Mouse (Mus musculus): ENCODE data around the gene Lmo7.

The Lmo7 gene

DNA sequence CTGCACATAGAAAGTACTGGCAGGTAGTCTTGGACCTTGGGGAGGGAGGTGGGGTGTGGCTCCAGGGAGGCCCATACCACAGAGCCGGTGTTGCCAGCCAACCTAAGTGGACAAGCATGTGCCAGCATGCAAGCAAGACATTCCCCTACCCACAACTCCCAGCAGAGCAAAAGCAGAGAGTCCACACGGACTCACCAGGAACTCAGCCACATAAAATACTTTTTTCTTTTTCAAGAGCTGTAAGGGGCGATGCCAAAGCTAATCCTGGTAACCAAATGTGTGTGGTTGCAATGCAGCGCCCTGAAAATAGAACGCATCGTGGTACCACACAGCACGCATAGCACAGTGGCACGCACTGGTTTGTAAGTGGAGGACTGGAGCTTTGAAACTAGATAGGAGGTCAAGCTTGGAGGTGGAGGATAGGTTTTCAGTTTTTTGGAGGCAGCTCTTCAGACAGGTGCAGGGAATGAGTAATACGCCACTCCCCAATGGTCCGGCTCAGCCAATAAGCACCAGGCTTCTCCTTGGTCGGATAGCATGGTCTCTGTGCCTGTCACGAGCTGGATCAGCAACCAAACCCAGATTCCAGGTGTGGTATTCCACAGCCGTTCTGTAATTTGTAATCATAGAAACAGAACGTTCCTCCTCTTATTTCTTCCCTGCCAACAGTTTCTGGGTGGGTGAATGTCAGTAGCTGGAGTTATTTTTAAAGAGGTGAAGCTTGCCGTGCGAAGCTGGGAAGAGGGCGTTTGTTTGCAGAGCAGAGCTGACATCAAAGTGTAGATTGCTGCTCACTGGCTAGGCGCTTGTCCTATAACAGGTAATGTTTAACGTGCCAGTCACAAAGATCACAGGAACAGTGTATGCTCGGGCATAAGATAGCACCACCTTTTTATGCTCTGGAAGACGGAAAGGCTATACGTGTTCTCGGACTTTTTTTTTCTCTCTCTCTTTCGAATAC, 110.3 kb downstream of the Lmo7 start:
- no peak for DNase-seq

DNA sequence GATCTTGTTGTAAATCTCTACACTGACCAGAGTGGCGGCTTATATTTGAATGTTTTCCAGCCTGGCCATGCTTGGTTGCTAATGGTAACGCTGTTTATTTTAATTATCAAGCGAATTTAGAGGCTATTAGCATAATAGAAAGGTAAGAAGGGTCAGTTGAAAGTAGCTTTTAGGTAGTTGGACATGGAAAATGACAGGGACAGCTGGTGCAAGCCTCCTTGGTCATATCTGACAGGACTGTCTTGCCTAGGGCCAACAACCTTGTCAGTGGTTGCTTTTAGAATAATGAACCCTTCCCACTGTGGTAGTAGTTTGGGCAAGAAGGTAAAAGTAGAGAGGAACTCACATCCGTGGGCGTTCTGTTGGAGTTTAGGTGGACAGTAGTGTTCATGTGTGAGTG, 111.5 kb downstream of the Lmo7 start:
- DNase-seq = no peak

DNA sequence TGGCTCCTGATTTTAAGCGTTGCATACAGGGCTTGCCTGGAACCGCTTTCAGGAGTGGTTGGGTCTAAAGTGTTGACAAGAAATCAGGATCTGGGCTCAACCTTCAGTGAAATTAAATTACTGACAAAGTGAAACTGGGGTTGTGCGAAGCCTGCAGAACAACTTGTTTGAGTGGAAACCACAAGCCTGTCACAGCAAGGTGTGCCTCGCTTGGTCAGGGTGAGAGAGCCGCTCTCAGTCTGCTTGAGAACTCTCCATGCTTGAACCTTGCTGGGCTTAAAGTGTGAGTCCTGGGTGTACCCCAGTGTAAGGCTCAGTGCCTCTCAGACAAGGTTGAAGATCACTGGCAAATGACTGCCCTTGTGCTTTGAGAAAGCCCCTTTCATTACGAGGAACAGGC, 112.8 kb downstream of the Lmo7 start:
- DNase-seq = no peak

DNA sequence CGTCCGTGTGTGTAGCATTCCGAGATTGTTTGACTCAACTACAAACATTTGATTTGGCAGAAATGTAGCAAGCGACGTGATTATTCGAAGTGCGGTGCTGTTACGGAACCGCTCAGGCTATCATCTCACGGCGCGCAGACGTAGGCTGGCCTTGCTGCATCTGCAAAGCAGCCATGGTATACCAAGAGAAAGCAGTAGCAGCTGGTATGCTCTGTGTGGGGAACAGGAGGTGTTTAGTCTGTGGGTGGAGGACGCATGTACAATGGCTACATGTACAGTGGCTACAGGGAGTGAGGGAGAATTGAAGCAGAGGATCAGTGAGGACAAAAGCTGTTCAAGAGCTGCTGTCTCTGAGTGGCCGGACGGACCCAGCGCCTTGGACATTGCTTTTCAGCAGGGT, 113.7 kb downstream of the Lmo7 start:
- no peak for DNase-seq

DNA sequence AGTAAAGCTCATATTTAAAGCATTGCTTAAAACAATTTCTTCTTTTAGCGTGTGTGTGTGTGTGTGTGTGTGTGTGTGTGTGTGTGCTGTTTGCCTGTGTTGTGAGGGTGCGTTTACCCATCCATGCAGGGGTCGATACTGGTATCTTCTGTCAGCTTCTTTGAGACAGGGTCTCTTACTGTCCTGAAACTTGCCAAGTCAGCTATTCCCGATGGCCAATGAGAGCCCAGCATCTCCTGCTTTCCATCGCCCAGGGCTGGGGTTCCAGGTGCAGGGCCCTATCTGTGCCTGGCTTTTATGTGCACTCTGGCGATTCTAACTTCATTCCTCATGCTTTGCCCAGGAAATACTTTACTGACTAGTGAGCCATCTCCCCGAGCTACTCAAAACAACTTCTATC, 114.7 kb downstream of the Lmo7 start:
- DNase-seq = no peak

DNA sequence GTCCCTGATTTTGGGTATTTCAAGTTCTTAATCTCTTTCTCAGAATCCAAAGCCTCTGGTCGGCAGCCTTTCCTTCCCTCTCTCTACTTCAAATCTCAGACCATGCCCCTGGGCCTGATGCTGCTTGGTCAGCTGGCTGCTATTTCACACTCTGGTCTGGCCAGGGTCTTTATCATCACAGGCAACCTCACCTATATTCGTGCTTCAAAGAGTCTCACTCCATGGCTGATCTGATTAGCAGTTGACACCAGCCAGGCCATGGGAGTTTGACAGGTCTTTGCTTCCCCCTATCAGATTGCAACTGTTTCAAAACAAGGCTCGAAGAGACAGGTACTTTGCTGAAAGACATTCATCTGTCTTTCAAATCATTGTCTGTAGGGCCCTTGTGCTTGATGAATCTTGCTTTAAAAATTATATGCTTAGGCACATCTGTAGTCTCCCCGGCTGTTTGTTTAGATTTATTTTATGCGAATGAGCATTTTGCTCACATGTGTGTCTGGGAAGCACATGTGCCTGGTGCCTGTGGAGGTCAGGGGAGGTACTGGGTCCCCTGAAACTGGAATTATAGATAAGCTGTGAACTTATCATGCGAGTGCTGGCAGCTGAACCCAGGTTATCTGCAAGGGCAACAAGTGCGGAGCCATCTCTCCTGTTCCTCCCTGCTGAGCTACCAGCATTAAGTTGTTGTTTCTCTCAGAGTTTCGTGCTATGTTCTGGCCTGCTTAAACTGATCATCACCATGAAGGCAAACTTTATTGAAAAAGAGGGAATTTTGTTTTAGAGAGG, 116.5 kb downstream of the Lmo7 start:
- DNase-seq = no peak

DNA sequence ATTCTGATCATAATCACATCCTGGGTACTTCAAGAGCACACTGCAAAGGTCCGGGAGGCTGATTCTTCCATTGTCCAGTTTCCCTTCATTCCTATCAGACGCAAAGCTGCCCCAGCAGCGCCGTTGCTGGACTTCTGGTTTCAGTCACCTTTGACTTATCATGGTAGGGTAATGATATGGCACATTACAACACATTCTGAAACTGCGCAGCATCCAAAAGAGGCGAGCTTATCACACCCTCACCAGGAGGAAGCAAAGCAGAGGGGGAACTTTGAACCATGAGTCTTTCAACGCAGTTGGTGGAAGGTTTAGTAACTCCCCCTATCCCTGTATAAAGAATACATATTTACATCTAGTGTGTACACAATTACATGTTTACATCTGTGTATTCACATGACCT, 117.8 kb downstream of the Lmo7 start:
- DNase-seq = no peak

DNA sequence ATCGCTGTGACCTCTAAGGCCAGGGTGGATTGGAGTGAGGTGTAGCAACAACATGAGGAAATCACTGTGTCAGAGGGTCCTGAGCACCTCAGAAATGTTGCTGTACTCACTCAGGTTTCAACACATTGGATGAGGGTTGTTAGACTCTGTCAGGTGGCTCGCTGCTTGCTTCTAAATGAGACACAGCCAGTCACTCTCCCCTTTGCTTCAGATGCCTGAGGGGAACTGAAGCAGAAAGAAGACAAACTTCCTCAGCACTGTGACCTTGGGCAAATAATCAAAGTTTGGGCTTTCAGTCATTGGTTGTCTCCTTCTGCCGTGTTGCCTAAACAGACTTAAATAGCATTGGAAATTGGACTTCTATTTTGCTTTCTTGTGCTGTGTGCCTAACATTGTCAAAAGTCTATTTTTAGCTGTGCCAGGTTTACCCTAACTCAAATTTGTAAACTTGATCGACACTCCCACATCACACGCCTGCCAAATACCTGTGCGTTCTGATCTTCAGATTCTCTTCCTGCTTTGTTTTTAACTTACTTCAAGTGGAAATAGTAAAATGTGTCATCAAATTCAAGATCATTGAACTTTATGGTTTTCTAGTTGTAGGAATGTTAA, 122.9 kb downstream of the Lmo7 start:
- DNase-seq = no peak

DNA sequence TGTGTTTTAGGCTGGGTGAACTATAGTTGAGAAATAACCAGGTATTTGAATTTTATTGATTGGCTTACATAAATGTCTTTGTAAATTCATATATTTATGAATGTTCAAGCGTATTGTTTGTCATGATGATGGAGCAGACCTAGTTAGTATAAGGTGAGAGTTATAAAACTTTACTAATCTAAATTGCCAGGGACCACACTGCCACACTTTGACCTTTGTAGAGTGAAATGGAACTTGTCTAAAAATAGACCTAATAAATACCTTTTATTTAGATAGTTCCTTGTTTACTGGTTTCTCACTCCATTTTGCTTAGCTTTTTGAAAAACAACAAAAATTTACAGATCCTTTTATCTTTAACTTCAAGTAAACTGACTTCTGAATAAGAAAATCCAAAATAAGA, 123.5 kb downstream of the Lmo7 start:
- DNase-seq = no peak

DNA sequence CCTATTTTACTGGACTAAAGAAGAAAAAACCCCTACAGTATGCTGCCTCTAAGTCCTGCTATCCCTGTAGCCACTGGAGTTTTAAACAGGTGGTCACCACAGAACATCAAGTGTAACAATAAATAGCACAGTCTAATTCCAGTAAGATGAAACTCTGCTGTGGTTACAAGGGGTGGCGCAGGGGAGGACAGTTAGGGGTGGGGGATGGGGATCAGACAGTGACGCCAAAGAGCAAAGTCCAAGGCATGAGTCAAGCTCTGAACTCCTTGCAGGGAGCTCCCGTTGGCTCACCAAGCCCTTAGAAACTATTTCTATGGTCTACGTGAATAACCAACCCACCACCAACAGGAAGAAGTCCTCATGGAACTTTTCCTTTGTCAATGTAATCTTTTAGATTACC, 124.0 kb downstream of the Lmo7 start:
- no peak for DNase-seq

DNA sequence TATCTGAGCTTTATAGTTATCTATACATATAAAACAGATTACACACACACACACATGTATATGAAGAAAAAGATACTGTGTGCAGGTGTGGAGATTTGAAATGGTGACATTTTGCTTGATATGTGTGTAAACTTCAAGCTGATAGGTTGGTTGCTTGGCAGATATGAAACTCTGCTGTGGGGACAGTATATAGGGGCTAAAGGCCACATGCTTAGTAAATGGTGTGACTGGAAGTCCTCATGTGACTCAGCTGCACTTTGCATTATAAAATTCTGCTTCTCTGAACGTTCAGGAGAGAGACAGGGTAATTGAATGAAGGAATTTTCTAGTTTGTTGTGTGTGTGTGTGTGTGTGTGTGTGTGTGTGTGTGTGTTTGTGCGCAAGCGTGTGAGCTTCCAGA, 124.5 kb downstream of the Lmo7 start:
- no peak for DNase-seq

DNA sequence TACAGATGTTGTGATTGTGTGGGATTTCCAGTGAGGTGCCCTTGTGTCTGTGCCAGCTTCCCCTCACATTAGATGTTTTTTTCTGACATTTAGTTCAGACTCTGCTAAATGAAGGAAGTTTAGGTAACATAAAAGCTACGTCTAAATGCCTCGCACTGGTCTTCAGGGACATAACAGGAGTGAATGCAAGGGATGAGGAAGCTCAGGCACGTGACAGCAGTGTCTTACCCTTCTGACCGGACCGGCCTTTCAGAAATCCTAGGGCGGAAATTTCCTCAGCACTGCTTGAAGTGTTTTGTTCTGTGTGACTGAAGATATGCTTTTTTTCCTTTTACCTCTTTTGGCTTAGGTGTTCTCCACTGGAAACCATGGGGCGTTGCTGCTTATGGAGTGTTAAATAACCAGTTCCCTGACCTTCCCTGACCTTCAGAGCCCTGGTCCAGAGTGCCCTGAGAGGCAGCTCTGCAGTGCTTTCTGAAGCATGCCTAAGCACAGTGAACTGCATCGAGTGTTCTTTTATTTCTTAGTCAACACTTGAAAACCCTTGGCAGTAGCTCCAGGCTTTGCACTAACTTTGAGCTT, 129.6 kb downstream of the Lmo7 start:
- DNase-seq = no peak

DNA sequence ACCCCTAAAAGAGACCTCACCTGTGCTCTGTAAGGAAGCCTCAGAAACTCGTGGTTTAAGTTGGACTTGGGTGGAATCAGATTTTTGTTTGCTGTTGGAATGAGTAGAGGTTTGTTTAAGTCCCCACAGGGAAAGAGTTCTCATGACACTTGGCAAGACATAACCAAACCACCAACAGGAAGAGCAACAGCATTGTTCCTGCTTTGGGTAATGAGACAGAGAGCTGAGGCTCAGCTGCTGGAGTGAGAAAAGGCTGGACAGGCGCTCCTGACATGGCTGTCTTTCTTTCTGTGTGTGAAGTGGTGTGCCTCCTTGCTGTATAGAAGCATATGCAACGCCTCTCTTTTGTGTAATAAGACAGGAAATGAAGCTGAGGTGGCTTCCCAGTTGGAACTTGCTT, 132.3 kb downstream of the Lmo7 start:
- no peak for DNase-seq

DNA sequence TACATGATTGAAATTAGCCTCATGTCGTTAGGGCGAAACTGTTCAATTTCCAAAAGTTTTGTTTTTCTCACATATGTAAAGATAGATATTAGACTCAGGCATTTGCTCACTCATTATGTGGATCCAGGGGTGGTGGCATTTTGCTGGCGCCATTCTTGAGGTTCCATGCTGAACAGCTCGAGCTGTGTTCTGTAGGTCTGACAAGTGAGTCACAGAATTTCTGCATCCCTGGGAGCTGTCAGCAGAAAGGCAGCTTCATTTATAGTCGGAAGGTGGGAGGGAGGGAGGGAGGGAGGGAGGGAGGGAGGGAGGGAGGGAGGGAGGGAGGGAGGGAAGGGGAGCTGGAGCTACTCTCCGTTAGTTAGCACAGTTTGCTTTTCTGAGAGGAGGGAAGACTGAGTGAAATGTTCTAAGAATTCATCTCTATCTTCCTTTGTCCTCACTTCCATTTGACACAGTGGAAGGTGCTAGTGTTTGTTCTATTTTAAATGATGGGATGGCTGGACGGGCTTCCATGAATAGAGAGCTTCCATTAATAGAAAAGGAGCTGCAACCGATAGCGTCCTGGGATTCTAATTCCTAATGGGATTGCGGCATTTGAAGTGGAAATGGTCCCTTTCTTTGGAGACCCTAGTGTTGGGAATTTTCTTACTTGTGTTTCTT, 137.4 kb downstream of the Lmo7 start:
- DNase-seq = no peak

DNA sequence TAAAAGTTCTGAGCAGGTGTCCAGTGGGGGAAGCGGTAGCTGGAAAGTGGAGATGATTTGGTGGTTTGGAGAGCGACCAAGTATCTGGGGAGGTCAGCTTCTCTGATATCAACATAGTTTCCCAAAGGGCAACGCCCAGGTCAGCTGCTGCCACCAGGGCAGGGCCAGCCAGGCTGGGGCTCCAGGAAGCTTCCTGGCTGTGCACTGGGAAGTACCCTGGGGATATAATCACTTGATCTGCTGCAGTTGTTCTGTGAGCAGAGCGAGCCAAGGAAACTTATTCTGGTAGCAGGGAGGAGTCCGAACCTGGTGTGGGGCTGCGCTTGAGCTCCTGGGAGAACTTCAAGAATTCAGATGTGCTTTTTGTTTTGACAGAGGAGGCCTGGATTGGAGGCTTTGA, 139.4 kb downstream of the Lmo7 start:
- DNase-seq = no peak

DNA sequence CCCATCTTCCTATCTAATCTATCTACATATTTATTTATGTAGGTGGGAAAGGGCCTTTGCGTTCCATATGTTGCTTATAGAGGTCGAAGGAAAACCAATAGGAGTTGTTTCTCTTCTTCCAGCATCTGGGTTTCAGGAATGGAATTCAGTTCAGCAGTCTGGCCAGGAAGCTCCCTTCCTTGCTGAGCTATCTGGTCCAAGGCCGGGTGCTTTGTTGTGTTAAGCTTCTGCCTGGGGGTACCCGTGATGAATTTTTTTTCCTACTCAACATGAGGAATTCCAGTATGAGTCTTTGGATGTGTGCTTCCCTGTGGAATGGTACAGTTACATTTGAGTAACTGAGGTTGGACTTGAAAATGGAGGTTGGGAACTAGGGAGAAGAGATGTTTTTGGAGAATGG, 139.9 kb downstream of the Lmo7 start:
- no peak for DNase-seq

DNA sequence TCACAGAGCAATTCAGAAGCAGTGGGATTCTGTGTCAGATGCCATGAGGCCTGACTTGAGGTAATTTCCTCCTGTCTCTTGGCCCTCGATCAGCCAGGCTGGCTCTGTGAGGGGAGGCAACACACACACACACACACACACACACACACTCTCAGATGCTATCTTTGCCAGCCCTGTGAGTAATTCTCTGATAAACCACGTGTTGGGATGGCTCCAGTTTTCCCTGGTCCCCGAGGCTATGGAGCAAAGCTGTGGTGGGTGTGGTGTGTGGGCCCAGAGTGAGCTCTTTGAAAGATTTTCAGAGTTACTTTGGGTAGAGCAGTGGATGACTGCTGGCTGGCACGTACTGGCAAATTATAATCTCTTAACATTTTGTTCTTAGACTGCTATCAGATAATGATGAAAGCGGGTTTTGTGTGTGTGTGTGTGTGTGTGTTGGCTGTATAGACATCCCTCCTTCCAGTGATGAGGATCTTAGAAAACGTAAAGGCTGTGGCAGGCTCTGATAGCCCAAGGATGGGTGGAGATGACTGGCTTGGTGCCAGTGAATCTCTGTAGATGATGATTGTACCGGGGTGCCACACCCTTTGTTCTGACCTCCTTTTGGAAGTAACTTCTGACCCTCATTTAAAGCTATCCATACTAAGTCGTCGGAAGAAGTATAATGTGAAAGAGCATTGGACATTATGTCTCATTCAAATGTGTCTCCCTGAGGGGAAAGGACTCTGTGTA, 140.6 kb downstream of the Lmo7 start:
- DNase-seq = no peak

DNA sequence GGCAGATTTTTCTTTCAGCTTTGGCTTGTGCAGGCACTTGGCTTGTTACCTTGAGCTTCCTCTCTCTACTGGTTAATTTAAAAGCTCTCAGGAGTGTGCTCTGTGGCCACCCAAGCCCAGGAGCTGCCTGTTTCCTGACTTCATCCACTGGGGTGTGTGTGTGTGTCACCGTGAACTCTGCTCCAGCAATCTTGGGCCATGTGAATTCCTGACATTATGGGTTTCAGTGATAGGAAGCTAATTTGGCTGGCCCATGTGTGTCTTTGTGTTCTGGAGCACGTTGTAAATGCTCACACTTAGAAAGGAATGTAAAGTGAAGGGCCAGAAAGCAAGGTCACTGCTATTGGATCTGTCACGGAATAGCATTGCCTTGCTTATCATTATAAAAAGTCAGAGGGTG, 143.1 kb downstream of the Lmo7 start:
- no peak for DNase-seq

DNA sequence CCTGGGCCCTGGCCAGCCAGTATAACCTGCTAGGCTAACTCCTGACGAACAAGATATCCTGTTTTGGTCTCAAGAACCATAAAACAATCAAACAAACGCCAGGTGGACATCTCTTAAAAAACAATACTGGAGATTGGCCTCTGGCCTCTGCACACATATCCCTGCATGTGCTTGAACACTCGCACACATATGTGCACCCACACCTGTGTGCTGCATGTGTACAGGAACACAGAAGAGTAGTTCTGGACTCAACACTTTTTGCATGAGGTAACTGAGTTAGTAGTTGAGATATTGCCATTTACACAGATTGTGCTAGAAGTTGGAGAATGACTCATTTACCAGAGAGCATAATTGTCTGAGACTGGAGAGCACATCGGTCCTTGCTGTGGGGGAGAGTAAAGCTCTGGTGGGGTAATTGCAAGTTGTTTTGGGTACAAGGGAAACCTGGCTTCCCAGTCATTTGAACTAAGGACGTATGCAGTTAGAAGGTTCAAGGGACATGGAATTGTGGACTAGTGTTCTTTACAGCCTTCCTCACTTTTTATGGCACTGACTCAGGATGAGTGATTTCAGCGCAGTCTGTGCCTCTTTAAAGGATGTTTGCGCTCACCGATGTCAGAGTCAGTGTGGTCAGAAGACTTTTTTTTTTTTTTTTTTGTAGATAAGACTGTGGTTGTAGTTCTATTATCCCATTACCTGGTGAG, 148.7 kb downstream of the Lmo7 start:
- DNase-seq = no peak

DNA sequence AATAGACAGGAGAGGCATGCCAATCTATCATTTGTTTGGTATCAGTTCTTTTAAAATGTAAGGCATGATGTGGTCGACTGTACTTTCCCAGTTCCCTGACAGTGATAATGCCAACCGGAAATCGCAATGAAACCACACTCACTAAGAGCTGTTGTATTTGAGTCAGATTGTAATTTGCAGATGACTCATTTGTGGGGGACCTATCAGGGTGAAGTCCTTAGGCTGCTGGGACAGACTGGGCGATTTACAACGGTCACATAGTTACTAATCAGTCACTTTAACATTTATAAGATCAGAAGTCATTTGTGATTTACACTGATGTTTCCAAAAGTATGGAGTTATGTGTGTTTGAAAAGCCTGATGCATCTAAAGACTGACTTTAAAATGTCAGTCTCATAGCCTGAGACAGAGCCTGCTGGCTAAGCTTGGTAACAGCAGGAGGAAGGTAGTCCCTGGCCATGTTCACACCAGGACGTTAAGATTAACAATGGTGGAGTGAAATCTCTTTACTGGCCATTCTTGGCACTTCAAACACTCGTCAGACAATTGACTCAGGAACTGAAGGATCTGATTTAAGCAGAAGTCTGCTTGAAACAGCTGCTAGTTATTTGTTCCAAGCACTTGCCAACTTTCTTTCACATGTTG, 149.4 kb downstream of the Lmo7 start:
- DNase-seq = no peak

DNA sequence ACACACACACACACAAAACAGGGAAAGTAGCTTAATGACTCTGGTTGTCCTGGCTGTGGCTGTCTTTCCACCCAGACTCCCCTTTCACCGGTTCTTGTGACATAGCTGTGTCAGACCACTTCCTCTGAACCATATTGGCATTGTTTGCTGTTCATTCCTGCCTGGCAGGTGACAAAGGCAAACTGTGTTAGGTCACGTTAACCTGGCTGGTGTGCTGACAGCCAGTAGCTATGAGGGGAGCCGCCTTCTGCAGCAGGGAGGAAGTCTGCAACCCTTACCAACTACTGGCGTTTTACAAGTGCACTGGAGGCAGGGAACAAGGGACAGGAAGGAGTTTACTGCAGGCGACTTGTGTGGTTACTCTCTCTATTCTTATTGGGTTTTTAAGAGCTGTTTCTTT, 153.2 kb downstream of the Lmo7 start:
- DNase-seq = no peak
